Mouse (Mus musculus) embryonic facial prominence, embryonic 10.5 days (tissue): ENCODE results near the gene Mamld1. TPM values are rescaled to one million over a fixed set of nuclear protein-coding genes. Genes with fewer than 3 reads are reported as not detected.
"Not testable (repeated sequence)": the region's sequence is repeated elsewhere in the genome, so short reads cannot be mapped to it uniquely, and the experiment has no call there.

Experiments used
- DNase-seq: peaks from one replicate; pipeline ENCODE4 v3.0.0-alpha.2; 2017; ENCODE audit warnings: low spot score
- H3K27ac ChIP-seq: fragments of 300-500 bp; sonication (generic); replicated peaks from 2 replicates; pipeline ENCODE4 v1.5.1; 2016; ENCODE audit warnings: mild to moderate bottlenecking
- H3K27me3 ChIP-seq: fragments of 300-500 bp; sonication (generic); replicated peaks from 2 replicates; pipeline ENCODE4 v1.6.1; 2016; ENCODE audit warnings: low read depth, mild to moderate bottlenecking; ENCODE audit not compliant: poor library complexity, severe bottlenecking
- H3K36me3 ChIP-seq: fragments of 300-500 bp; sonication (generic); replicated peaks from 2 replicates; pipeline ENCODE4 v1.6.1; 2016; ENCODE audit warnings: mild to moderate bottlenecking, moderate library complexity
- H3K4me1 ChIP-seq: fragments of 300-500 bp; sonication (generic); 2 replicates; pipeline ENCODE4 v1.6.1; 2016
- H3K4me3 ChIP-seq: fragments of 300-500 bp; sonication (generic); 2 replicates; pipeline ENCODE4 v1.5.1; 2016; ENCODE audit warnings: mild to moderate bottlenecking, moderate library complexity
- H3K9me3 ChIP-seq: fragments of 300-500 bp; sonication (generic); 2 replicates; pipeline ENCODE4 v1.6.1; 2016; ENCODE audit warnings: mild to moderate bottlenecking
- WGBS: fragments of 180-500 bp; shearing (Covaris S2); methylation state at CpG from one replicate; pipeline ENCODE4 v1.1.7; 2016; 5-methylcytosine and 5-hydroxymethylcytosine counted together
- polyA plus RNA-seq: library from polyadenylated mRNA; unstranded; fragments of >200 nt; fragmentation: Nextera tagmentation; extraction: Ambion mirVana; gene quantifications from 2 replicates; pipeline ENCODE4 v1.2.1, GENCODE M21; 2016

Mamld1 gene
- polyA plus RNA-seq = 1.3 and 1.5 TPM in 2 replicates

GRCm38 (mm10) chrX:71049864-71050576 lies at the start of gene Mamld1:
TSS of gene Mamld1 (plus strand) at chrX:71050256.
- WGBS = 24% methylated on average over 50 of the region's 50 CpGs
- peak within 1 kb of the TSS; percentile 59 for H3K4me3 ChIP-seq
- peak within 1 kb of the TSS; percentile 66 for H3K27ac ChIP-seq
- H3K36me3 ChIP-seq = no peaks in the 10 kb centered on the region
- H3K9me3 ChIP-seq = no peaks in the 10 kb centered on the region
- H3K27me3 ChIP-seq = peaks cover 78% of the 10 kb centered on the region
- peak; percentile 62 for DNase-seq
- H3K4me1 ChIP-seq = peaks cover 16% of the 10 kb centered on the region

- Histone ChIP-seq H3K4me3 (no peak overlapping the region), H3K9me3 (no peaks in the 10 kb centered on the region), H3K27ac (no peak overlapping the region), H3K4me1 (no peaks in the 10 kb centered on the region), H3K36me3 (no peaks in the 10 kb centered on the region), H3K27me3 (peaks cover 23% of the 10 kb centered on the region)
- no peak for DNase-seq
Measured at GRCm38 (mm10) chrX:71024718-71025117, 25.3 kb upstream of the Mamld1 start.

DNA sequence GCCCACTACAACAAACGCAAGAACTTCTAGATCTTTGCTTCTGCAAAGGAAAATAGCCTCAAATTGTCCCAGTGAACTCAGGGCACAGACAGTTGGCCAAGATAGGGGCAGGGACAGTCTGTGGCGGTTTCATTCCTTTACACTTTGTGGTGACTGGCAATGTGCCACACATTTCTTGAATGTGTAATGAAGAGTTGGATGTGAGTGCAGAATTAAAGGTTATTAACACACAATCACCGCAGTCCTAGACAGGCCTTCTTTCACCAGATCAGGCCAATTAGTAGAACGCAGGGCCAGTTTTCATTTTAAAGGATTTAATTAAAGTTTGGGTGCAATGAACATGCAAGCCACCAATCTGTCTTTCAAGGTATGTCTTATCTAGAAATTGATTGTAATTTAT lies 22.0 kb upstream of the Mamld1 start:
- H3K27me3 ChIP-seq = peaks cover 35% of the 10 kb centered on the region
- H3K27ac ChIP-seq = no peak overlapping the region
- H3K4me1 ChIP-seq = no peaks in the 10 kb centered on the region
- no peak overlapping the region for H3K4me3 ChIP-seq
- H3K9me3 ChIP-seq = no peaks in the 10 kb centered on the region
- DNase-seq = no peak
- no peaks in the 10 kb centered on the region for H3K36me3 ChIP-seq
- WGBS = 85% methylated on average over 4 of the region's 4 CpGs

DNA sequence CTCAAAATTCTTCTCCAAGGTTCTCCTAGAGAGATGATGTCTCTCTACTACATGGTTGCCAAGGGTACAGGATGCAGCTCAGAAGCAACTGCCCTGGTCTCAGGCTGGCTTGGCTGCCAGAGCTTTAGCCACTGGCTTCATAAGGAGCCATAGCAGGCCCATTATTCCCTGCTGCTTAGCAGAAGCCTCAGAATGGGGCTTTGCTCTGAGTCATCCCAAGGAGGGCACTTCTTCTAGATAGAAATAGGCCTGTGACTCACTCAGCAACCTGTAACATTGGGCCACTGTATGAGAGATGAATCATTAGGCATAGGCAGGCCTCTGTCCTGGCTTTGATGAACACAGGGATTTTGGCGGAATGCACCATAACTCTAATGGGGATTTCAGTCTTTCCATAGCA lies 21.1 kb upstream of the Mamld1 start:
- not testable (repeated sequence) for H3K9me3 ChIP-seq, H3K27ac ChIP-seq, H3K4me1 ChIP-seq, H3K4me3 ChIP-seq, H3K36me3 ChIP-seq, DNase-seq
- H3K27me3 ChIP-seq = peaks cover 36% of the 10 kb centered on the region
- WGBS = 88% methylated on average over 1 of the region's 1 CpGs

GRCm38 (mm10) chrX:71050677-71051311 lies 738 bp downstream of the Mamld1 start:
- DNase-seq = peak; percentile 32
- Histone ChIP-seq H3K9me3 (no peaks in the 10 kb centered on the region), H3K27ac (peak overlapping the region; percentile 66), H3K36me3 (no peaks in the 10 kb centered on the region), H3K4me1 (peaks cover 16% of the 10 kb centered on the region), H3K27me3 (peaks cover 81% of the 10 kb centered on the region), H3K4me3 (peak overlapping the region; percentile 59)
- 23% methylated on average over 26 of the region's 26 CpGs for WGBS

GRCm38 (mm10) chrX:71051361-71052114 lies 1.5 kb downstream of the Mamld1 start:
- peaks cover 86% of the 10 kb centered on the region for H3K27me3 ChIP-seq
- H3K4me3 ChIP-seq = peak overlapping the region; percentile 59
- H3K4me1 ChIP-seq = peaks cover 16% of the 10 kb centered on the region
- no peaks in the 10 kb centered on the region for H3K36me3 ChIP-seq
- H3K27ac ChIP-seq = peak overlapping the region; percentile 66
- peak; percentile 50 for DNase-seq
- 21% methylated on average over 30 of the region's 30 CpGs for whole genome bisulfite sequencing
- no peaks in the 10 kb centered on the region for H3K9me3 ChIP-seq

GRCm38 (mm10) chrX:71052115-71052478 lies 2.0 kb downstream of the Mamld1 start:
- peak overlapping the region; percentile 66 for H3K27ac ChIP-seq

DNA sequence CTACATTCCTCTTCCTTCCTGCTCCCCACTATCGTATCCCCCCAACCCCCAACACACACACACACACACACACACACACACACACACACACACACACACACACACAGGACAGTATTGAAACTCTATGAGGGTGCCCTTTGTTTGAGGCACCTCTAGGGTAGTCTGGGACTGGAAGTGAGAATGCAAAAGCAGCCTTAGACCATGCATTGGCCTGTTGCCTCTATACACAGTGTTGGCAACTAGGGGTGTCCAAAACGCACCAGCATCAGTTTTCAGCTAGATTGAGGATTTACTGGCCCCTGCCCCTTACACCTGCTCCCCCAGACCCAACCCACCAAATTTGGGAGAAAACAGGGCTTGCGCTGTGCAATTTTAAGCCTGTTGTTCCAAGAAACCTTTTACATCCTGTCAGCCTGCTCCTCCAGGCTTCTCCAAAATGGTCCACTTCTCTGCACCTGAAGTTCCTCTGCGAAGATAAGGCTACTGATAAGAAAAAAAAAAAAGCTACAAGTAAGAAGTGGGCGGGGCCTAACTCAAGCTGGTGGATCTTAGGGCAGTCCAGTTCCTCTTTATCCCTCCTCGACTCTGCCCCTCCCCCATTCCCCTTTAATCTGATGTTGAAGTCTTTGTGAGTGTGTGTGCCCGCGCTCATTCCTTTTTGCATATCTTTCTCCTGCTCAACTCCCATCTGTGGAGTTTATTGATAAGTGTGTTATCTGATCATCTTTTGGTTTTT lies 2.6 kb downstream of the Mamld1 start:
- 29% methylated on average over 8 of the region's 8 CpGs for WGBS
- H3K27me3 ChIP-seq = peaks cover 85% of the 10 kb centered on the region
- no peaks in the 10 kb centered on the region for H3K36me3 ChIP-seq
- no peaks in the 10 kb centered on the region for H3K9me3 ChIP-seq
- peaks cover 16% of the 10 kb centered on the region for H3K4me1 ChIP-seq
- DNase-seq = peak; percentile 10
- peak overlapping the region; percentile 66; the same call in 1 of the 2 replicates for H3K27ac ChIP-seq
- peak overlapping the region; percentile 59 for H3K4me3 ChIP-seq

More at GRCm38 (mm10) chrX:71052115-71052478, 2.0 kb downstream of the Mamld1 start:
- H3K4me1 ChIP-seq = peaks cover 16% of the 10 kb centered on the region
- H3K27me3 ChIP-seq = peaks cover 86% of the 10 kb centered on the region
- 18% methylated on average over 19 of the region's 19 CpGs for WGBS
- no peaks in the 10 kb centered on the region for H3K9me3 ChIP-seq
- H3K36me3 ChIP-seq = no peaks in the 10 kb centered on the region
- H3K4me3 ChIP-seq = peak overlapping the region; percentile 59
- DNase-seq = peak; percentile 74

DNA sequence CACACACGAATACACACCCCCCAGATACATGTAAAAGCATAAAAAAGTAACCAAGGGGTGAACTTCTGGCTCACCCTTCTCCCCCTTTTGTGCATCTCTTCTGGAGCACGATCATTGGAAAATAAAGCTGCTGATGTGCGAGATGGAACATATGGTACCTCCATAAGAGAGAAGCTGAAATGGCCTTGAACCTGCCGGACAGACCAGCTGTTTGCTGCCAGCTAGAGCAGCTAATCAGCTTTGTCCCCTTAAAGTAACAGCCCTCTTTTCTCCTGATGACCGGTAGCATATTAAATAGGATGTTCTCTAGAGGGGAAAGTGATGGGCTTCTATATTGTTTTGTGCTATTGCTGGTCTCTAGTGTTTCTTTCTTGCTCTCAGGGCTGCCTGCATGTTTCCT lies 3.2 kb downstream of the Mamld1 start:
- Histone ChIP-seq H3K4me1 (peaks cover 16% of the 10 kb centered on the region), H3K9me3 (no peaks in the 10 kb centered on the region), H3K27me3 (peaks cover 81% of the 10 kb centered on the region), H3K27ac (no peak overlapping the region), H3K36me3 (no peaks in the 10 kb centered on the region), H3K4me3 (no peak overlapping the region)
- no peak for DNase-seq
- 47% methylated on average over 5 of the region's 5 CpGs for WGBS

GRCm38 (mm10) chrX:71056968-71057367 lies 6.9 kb downstream of the Mamld1 start:
- no peaks in the 10 kb centered on the region for H3K36me3 ChIP-seq
- no peak overlapping the region for H3K27ac ChIP-seq
- 87% methylated on average over 2 of the region's 2 CpGs for WGBS
- H3K27me3 ChIP-seq = peaks cover 54% of the 10 kb centered on the region
- no peak for DNase-seq
- 0 out of 2 replicates have a peak, but pooled peaks cover 7% of the 10 kb centered on the region for H3K4me1 ChIP-seq
- H3K4me3 ChIP-seq = no peak overlapping the region
- no peaks in the 10 kb centered on the region for H3K9me3 ChIP-seq

- Histone ChIP-seq H3K9me3 (no peaks in the 10 kb centered on the region), H3K36me3 (no peaks in the 10 kb centered on the region), H3K27me3 (peaks cover 18% of the 10 kb centered on the region), H3K4me1 (no peaks in the 10 kb centered on the region), H3K27ac (no peak overlapping the region), H3K4me3 (no peak overlapping the region)
- DNase-seq = no peak
- WGBS = 81% methylated on average over 4 of the region's 4 CpGs
Measured at GRCm38 (mm10) chrX:71085092-71085807, 35.2 kb downstream of the Mamld1 start.
